Mouse (Mus musculus) stomach, embryonic 16.5 days (tissue): Measurements from ENCODE around the gene Mrps5. TPM values are rescaled to one million over a fixed set of nuclear protein-coding genes. Genes with fewer than 3 reads are reported as not detected.
"Not testable (repeated sequence)": the region's sequence is repeated elsewhere in the genome, so short reads cannot be mapped to it uniquely, and the experiment has no call there.

Source experiments
- ATAC-seq: fragments of 200-750 bp; cut with Nextera tagmentation; 2 replicates; pipeline ENCODE4 v1.8.0; 2017; ENCODE audit warnings: moderate number of reproducible peaks, moderate TSS enrichment; ENCODE audit not compliant: insufficient read depth, low FRiP score
- H3K27ac ChIP-seq: fragments of 300-500 bp; sonication (generic); 2 replicates; pipeline ENCODE4 v1.5.1; 2014; ENCODE audit warnings: low read length
- H3K27me3 ChIP-seq: fragments of 300-500 bp; sonication (generic); 2 replicates; pipeline ENCODE4 v1.6.1; 2014; ENCODE audit warnings: low read length, control low read depth, mixed read lengths; ENCODE audit not compliant: control insufficient read depth, insufficient read depth
- H3K36me3 ChIP-seq: fragments of 300-500 bp; sonication (generic); 2 replicates; pipeline ENCODE4 v1.6.1; 2014; ENCODE audit warnings: low read length; ENCODE audit not compliant: control insufficient read depth, insufficient read depth
- H3K4me1 ChIP-seq: fragments of 300-500 bp; sonication (generic); 2 replicates; pipeline ENCODE4 v1.6.1; 2014; ENCODE audit warnings: low read length, control low read depth, mixed read lengths; ENCODE audit not compliant: control insufficient read depth, insufficient read depth
- H3K4me2 ChIP-seq: fragments of 300-500 bp; sonication (generic); 2 replicates; pipeline ENCODE4 v1.6.1; 2014; ENCODE audit warnings: low read depth, low read length, mixed read lengths
- H3K4me3 ChIP-seq: fragments of 300-500 bp; sonication (generic); replicated peaks from 2 replicates; pipeline ENCODE4 v1.5.1; 2014; ENCODE audit warnings: mild to moderate bottlenecking, low read length
- H3K9ac ChIP-seq: fragments of 300-500 bp; sonication (generic); 2 replicates; pipeline ENCODE4 v1.6.1; 2014; ENCODE audit warnings: low read length
- H3K9me3 ChIP-seq: fragments of 300-500 bp; sonication (generic); replicated peaks from 2 replicates; pipeline ENCODE4 v1.6.1; 2016; ENCODE audit warnings: low read length, control low read depth; ENCODE audit not compliant: control insufficient read depth
- WGBS: fragments of 180-500 bp; shearing (Covaris S2); extraction: QIAGEN DNeasy Blood & Tissue Kit; methylation state at CpG from one replicate; pipeline ENCODE4 v1.1.7; 2014; 5-methylcytosine and 5-hydroxymethylcytosine counted together
- polyA plus RNA-seq: library from polyadenylated mRNA; unstranded; fragments of >200 nt; fragmentation: Nextera tagmentation; extraction: Ambion mirVana; gene quantifications from 2 replicates; pipeline ENCODE4 v1.2.1, GENCODE M21; 2015

Mrps5 gene
- polyA plus RNA-seq, 1 experiment from 2014 or later, result 128 TPM

- 14% methylated on average over 18 of the region's 18 CpGs for WGBS
- H3K9ac ChIP-seq, result 0 out of 2 replicates have a peak overlapping the region, but pooled peaks have one; percentile 22
- H3K36me3 ChIP-seq, result no peaks in the 10 kb centered on the region
- no peaks in the 10 kb centered on the region for H3K4me1 ChIP-seq
- H3K4me2 ChIP-seq, result peak overlapping the region; percentile 20; the same call in 1 of the 2 replicates
- no peak overlapping the region for H3K27ac ChIP-seq
- H3K27me3 ChIP-seq, result no peaks in the 10 kb centered on the region
- ATAC-seq, result peak; percentile 93
- peak overlapping the region; percentile 13; the same call in 1 of the 2 replicates for H3K4me3 ChIP-seq
- no peaks in the 10 kb centered on the region for H3K9me3 ChIP-seq
Observed at GRCm38 (mm10) chr2:127559070-127559966, 27.7 kb upstream of the Mrps5 start.

GRCm38 (mm10) chr2:127573322-127573721 is 13.7 kb upstream of the Mrps5 start:
- H3K4me3 ChIP-seq, result no peak overlapping the region
- no peak for ATAC-seq
- no peaks in the 10 kb centered on the region for H3K4me1 ChIP-seq
- H3K36me3 ChIP-seq, result 0 out of 2 replicates have a peak, but pooled peaks cover 2% of the 10 kb centered on the region
- H3K9ac ChIP-seq, result no peak overlapping the region
- no peaks in the 10 kb centered on the region for H3K9me3 ChIP-seq
- 59% methylated on average over 1 of the region's 1 CpGs for WGBS
- H3K4me2 ChIP-seq, result no peak overlapping the region
- H3K27me3 ChIP-seq, result no peaks in the 10 kb centered on the region
- H3K27ac ChIP-seq, result no peak overlapping the region

DNA sequence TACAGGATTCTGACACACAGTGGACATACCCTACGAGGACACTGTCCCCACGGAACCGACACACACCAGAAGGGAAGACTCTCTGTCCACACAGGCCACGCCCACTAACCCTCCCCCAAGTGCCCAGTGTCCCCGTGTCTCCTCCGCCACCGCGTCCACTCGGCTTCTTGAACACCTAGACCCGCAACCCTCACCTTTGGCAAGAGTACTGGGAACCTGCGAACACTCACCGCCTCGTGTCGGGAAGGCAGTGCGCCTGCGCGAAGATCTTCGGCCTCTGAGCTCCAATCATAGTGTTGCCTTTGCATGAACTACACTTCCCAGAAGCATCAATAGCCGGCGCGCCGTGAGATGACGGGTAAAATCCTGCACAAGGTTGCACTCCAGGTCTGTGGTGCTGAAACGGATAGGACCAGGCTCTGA is 2.6 kb upstream of the Mrps5 start:
- no peaks in the 10 kb centered on the region for H3K27me3 ChIP-seq
- H3K9me3 ChIP-seq, result no peaks in the 10 kb centered on the region
- ATAC-seq, result peak; percentile 83
- no peaks in the 10 kb centered on the region for H3K36me3 ChIP-seq
- under 1% methylated on average over 24 of the region's 24 CpGs for WGBS
- H3K4me1 ChIP-seq, result peaks cover 12% of the 10 kb centered on the region
- peak overlapping the region; percentile 71 for H3K4me2 ChIP-seq
- H3K4me3 ChIP-seq, result peak overlapping the region; percentile 69
- H3K27ac ChIP-seq, result no peak overlapping the region
- peak overlapping the region; percentile 74 for H3K9ac ChIP-seq

- peak overlapping the region; percentile 93 for H3K27ac ChIP-seq
- no peaks in the 10 kb centered on the region; the same call in 1 of the 2 replicates for H3K36me3 ChIP-seq
- H3K27me3 ChIP-seq, result no peaks in the 10 kb centered on the region
- H3K9me3 ChIP-seq, result no peaks in the 10 kb centered on the region
- H3K4me3 ChIP-seq, result peak overlapping the region; percentile 98
- WGBS, result under 1% methylated on average over 22 of the region's 22 CpGs
- peaks cover 15% of the 10 kb centered on the region for H3K4me1 ChIP-seq
- peak overlapping the region; percentile 59 for H3K4me2 ChIP-seq
- peak overlapping the region; percentile 95 for H3K9ac ChIP-seq
- ATAC-seq, result no peak
Observed at GRCm38 (mm10) chr2:127587514-127587844, 457 bp downstream of the Mrps5 start.

GRCm38 (mm10) chr2:127588897-127589296 is 1.9 kb downstream of the Mrps5 start:
- peaks cover 15% of the 10 kb centered on the region for H3K4me1 ChIP-seq
- H3K4me3 ChIP-seq, result no peak overlapping the region
- H3K27ac ChIP-seq, result no peak overlapping the region
- no peaks in the 10 kb centered on the region; the same call in 1 of the 2 replicates for H3K36me3 ChIP-seq
- H3K4me2 ChIP-seq, result no peak overlapping the region
- no peak for ATAC-seq
- H3K9ac ChIP-seq, result no peak overlapping the region
- WGBS, result 91% methylated on average over 9 of the region's 9 CpGs
- no peaks in the 10 kb centered on the region for H3K9me3 ChIP-seq
- no peaks in the 10 kb centered on the region for H3K27me3 ChIP-seq

DNA sequence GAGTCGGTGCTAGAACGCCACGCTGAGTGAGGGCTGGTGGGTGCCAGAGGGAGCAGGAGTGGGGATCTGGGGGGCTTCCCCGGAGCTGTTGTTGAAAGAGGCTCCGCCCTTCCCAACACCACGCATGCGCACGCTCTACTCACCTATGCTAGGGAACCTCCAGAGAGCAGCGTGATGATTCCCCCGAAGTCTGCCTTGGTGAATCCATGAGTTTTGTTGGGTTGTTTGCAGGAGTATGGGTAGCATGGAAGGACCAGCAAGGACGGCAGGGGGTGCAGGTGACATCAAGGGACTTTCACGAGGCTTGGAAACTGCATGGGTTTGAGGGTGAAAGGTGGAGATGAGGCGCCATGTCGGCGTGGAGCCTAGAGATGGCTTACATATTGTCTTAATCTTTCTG is 3.2 kb downstream of the Mrps5 start:
- Histone ChIP-seq H3K4me1 (peaks cover 15% of the 10 kb centered on the region), H3K9ac (no peak overlapping the region), H3K4me3 (no peak overlapping the region), H3K27ac (no peak overlapping the region), H3K27me3 (no peaks in the 10 kb centered on the region), H3K36me3 (peaks cover 5% of the 10 kb centered on the region; the same call in 1 of the 2 replicates), H3K9me3 (no peaks in the 10 kb centered on the region), H3K4me2 (0 out of 2 replicates have a peak overlapping the region, but pooled peaks have one; percentile 5)
- no peak for ATAC-seq
- WGBS, result 74% methylated on average over 15 of the region's 15 CpGs

GRCm38 (mm10) chr2:127590840-127591239 is 3.8 kb downstream of the Mrps5 start:
- H3K4me3 ChIP-seq, result no peak overlapping the region
- H3K4me2 ChIP-seq, result no peak overlapping the region
- no peak for ATAC-seq
- WGBS, result 71% methylated on average over 4 of the region's 4 CpGs
- no peak overlapping the region for H3K27ac ChIP-seq
- H3K9ac ChIP-seq, result no peak overlapping the region
- H3K4me1 ChIP-seq, result peaks cover 15% of the 10 kb centered on the region
- peaks cover 5% of the 10 kb centered on the region; the same call in 1 of the 2 replicates for H3K36me3 ChIP-seq
- H3K27me3 ChIP-seq, result no peaks in the 10 kb centered on the region
- no peaks in the 10 kb centered on the region for H3K9me3 ChIP-seq

DNA sequence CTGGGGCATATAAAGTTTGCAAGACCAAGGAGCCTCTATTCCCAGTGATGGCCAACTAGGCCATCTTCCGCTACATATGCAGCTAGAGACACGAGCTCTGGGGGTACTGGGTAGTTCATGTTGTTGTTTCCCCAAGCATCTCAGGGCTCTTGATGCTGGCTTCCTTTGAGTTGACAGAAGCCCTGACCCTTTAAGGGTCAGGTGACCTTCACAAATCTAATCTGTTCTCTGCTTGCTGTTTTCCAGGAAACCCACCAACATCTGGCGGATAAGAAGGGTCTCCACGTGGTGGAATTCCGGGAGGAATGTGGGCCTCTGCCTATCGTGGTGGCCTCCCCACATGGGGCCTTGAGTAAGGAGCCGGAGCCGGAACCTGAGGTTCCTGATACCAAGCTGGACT is 16.4 kb downstream of the Mrps5 start:
- not testable (repeated sequence) for H3K9me3 ChIP-seq, H3K27me3 ChIP-seq, H3K4me2 ChIP-seq, H3K4me1 ChIP-seq, H3K27ac ChIP-seq, H3K4me3 ChIP-seq, H3K9ac ChIP-seq, ATAC-seq
- 92% methylated on average over 6 of the region's 8 CpGs for WGBS
- peaks cover 33% of the 10 kb centered on the region; the same call in 1 of the 2 replicates for H3K36me3 ChIP-seq

- no peak overlapping the region for H3K27ac ChIP-seq
- H3K4me2 ChIP-seq, result no peak overlapping the region
- no peaks in the 10 kb centered on the region for H3K4me1 ChIP-seq
- no peak for ATAC-seq
- no peaks in the 10 kb centered on the region for H3K27me3 ChIP-seq
- no peak overlapping the region for H3K9ac ChIP-seq
- WGBS, result 85% methylated on average over 3 of the region's 3 CpGs
- H3K36me3 ChIP-seq, result peaks cover 33% of the 10 kb centered on the region; the same call in 1 of the 2 replicates
- no peaks in the 10 kb centered on the region for H3K9me3 ChIP-seq
- no peak overlapping the region for H3K4me3 ChIP-seq
Observed at GRCm38 (mm10) chr2:127605203-127605602, 18.2 kb downstream of the Mrps5 start.
